Mouse (Mus musculus): ENCODE measurements around the gene Esrrg.

Gene Esrrg

DNA sequence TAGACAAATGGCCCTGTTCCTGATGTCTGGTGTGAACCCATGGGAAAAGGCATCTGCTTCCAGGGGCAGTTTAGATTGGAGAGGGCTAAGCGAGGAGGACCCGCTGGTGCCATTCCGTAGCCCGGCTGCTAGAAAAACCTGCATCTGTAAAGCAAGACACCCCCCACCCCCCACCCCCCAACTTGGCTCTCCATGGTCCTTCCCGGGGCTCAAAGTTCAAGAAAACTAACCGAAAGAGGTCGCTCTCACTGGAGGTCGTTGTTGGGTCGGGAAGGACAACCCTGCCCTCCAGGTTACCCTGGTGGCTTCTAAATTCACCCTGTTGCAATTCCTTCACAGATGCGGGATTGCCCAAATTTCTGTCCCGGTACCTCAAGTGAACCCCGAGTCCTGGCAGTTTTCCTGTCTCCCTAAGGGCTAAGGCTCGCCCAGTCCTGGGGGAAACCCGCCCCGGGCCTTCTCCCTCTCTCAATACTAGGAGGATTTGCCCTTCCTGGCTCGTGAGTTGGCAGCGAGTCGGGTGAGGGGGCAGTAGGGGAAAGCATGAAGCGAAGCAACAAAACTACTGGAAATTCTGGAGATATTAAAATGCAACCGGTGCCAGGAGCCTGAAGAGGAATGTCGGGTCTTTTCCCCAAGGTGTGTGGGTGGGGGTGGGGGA is at the start of gene Esrrg:
TSS of gene Esrrg (plus strand) at position 531 of the 661 bp plus-strand sequence.
- DNase-seq, result peak; percentile 13

DNA sequence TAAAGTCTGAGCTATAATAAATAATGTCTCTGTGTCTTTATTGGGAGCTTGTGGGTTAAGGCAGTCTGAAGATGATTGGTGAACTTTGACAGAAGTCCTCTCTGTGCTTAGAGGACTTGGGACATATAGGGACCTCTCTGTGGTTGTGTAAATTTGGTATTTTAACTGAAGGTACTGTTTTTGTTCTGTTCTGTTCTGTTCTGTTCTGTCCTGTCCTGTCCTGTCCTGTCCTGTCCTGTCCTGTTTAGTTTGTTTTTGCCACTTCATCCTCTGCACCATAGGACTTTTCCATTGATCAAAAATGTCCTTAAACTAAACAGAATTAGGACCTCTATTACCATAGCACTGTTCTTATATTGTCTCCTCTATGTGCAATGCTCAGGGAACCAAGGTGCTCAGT is 24.6 kb upstream of the Esrrg start:
- DNase-seq, result no peak

DNA sequence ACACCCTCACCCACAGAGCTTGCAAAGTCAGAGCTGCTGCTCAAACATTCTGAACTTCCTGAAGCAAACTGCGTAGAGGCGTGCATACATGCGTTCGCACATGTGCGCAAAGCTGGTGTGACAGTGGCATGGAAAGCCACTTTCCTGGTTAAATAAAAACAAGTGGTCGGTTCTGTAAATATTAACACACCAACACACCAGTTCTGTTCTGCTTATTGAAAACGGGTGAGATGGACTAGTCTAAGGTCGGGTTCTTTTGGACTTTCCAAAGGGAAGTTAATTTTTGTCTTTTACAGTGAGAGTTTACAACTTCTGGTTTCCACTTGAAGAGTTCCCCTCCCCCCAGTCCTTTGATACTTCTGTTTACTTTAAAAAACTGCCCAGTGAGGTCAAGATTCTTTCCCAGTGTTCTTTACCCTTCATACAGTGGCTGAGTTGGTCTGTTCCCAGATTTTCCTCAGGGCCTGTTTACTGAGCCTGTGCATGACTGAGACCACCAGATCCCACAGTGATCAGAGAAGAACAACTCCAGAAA is 22.0 kb upstream of the Esrrg start:
- DNase-seq, result no peak

DNA sequence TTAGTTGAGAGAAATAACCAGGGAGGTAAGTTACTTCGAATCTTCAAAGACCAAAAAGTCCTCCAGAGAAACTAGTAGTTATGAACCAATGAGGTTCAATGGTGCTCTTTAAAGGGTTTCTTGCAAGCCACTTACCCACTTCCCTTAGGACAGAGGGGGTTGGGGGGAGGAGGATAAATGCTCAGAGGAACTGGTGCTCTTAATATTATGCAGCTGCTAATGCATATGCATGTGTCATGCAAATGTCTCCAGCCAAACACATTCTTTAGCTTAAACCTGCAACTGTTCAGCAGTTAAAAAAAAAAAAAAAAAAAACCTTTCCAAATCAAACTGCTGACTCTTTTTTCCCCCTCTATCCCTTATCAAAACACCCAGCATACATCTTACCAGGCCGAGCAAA is 5.6 kb upstream of the Esrrg start:
- DNase-seq, result no peak

DNA sequence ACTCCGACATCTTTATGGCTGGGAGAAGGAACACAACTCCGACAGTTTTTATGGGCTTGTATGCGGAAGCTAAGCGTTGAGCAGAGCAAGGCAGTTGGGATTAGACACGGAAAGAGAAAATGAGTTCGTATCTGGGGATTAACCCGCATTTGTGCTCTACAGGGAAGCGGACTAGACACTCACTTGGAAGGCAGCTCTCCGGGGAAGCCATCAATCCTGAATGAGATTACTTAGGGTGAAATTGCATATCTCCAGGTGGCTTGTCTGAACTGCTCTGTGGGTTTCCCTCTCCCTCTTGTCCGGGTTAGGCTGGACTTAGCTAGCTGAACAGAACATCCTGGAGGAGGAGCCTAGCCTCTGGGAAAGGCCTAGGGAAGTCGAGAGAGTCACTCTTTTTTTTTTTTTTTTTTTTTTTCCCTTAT is 4.5 kb upstream of the Esrrg start:
- no peak for DNase-seq

DNA sequence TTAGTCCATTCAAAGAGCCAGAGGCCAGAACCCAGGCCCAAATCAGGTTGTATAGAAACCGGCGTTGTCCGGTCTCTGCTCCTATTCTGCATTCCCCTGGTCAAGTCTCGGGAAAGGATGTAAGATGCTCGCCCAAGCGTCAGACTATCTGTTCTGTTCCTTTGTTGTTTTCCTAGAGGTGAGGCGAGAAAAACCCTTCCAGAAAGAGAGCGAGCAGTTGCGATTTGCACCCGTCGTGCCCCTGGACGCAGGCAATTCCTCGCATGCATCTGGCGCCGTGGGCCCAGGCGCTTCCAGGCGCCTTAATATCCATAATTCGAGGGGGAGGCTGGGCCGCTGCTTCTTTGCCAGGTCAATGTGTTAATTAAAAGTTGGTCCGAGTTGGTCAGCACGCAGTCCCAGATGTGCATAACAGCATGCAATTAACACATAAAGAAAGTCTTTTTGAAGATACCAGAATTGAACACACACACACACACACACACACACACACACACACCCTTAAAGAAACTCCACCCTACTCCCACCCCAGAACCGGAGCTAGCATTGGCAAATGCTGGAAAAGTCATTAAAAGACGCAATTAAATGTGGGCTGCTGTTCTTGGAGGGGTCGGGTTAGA is 3.8 kb upstream of the Esrrg start:
- DNase-seq, result no peak

DNA sequence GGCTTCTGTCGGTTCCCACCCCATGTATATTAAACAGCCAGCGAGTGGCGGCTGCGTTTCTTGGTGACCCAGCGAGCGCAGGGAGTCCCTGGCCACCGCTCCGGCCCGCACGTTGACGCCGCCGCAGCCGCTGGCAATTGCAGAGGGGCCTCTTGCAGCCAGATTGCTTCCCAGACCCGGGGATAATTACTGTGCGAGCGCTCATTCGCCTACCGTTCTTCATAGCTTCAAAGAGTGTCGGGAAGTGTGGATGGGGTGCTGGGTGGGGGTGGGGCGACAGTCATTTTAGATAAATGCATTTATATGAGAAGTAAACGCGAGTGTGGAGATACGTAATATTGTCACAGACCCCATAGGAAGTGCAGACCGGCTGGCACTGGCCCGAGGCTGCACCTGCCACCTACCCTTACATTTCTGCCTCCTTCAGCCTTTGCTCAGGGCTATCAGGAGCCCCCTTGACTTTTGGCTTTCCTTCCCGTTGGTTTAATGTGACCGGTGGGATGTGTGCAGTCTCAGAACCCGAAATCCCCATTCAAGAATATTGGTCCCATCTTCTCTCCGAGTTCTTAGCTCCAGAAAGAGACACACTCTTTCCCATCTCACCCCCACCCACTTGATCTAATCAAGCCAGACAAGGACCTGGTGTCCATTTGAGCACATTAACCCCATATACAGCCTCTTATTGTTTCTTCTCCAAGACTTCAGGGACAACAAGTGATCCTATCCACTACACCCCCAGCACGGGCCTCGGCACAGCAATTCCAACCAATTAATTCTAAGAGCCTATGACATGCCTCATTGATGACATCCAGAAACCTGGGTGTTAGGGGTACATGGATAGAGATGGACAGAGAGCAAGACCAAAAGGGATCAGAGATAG is 3.0 kb upstream of the Esrrg start:
- no peak for DNase-seq

DNA sequence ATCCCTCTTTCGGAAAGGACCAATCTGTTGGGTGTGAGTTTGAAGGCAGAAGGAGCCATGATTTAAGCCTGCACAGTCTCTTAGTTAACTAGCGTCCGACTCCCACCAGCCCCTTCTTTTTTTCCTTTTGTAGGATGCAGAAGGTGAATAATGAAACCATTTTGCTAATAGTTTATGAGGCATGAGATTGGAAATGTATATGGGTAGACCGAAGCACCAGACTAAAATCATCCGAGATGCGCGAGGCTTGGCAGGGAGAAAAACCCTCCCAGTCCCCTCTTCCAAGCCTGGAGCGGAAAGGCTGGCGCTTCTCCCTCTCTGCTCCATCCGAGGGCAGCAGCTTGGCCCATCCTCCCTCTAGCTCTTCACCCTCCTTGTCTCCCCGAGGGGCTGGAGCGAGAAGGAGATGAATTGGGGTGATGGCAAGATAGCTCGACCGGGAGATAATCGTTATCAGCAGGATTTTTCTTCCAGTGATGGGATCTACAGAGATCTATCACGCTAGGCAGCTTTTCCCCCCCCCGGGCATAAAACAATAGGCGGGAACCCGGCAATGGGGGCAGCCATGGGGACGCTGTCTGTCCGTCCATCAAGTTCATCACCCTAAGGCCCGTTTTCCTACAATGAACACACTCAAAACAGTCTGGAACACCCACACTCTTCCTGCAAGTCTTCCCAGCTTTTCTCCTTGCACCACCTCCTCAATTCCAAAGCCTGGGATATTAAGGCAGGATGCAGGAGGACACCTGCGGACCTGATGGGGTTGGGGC is 2.1 kb upstream of the Esrrg start:
- no peak for DNase-seq

DNA sequence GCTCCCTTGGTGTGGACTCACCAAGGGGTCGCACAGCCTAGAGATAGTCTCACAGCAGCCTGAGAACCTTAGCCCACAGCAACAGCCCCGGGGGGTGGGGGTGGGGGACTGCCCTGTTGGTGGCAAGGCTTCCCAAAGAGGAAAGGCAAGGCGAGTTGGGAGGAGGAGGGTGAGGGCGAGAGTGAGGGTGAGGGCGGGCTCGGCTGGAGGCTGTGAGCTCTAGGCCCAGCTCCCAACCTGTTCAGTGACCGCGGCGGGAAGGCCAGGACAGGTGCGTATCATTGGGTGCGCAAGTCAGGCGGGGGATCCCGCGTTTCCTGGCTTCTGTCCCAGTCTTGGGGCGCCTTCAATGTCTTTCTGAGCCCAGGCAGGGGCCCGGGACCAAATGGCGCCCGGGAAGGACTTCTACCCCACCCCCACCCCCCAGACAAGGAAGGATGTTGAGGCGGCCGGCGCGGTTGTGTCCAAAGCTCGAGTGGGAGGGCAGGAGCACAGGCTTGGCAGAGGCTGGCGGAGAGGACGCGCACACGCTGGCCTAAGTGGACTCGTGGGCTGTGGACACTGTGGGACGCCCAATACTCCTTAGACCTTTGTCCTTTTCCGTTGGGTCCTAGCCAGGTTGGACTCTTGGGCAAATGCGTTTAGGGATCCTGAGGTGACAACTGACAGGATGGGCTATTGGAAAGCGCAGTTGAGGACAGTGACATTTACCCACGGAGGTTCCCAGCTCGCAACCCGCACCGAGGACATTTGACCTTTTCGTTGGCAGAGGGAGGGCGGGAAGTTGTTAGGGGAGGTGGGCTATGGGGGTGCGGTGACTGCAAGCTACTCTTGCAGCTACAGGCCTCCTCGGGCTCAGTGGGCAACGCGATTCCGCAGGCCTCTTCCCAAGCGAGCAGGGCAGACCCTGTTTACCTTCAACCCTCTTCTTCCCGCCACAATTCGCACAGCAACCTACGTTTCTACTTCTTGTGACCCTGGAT is 1.2 kb upstream of the Esrrg start:
- DNase-seq, result no peak

DNA sequence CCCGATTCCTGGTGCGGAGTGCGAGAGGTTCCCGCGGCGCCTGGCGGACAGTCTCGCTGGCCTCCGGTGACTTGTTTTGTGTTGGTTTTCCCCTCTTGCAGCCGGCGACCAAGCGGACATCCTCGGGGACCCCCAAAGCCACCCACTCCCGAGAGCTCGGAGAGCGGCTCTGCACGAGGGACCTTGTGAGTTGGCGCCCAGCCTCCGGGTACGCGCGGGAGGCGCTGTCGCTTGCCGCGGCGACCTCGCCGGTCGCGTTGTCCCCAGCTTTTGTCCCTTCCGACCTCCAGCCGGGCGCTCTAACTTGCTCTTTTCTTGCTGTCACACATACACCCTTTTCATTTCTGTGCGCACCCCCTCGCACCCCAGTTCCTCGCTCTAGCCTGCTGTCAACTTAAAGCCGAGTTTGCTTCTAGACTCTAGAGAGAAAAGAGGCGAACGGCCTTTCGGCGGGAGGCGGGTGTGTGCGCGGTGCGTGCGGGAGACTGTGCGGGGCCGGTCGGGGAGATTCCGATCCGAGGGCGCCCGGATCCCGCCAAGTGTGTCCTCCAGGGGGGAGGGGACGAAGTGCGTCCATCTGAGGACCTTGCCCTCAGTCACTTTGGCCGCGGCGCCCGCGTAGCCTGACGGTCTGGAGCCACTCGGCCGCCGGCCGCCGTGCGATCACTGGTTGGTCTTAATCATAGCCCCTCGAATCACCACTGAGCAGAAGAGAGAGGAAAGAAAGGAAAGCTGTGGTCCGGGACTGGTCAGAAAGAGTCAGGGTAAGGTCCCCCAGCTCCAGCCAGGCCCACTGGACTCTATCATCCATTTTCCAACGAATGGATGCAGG is 646 bp downstream of the Esrrg start:
- peak; percentile 14 for DNase-seq

DNA sequence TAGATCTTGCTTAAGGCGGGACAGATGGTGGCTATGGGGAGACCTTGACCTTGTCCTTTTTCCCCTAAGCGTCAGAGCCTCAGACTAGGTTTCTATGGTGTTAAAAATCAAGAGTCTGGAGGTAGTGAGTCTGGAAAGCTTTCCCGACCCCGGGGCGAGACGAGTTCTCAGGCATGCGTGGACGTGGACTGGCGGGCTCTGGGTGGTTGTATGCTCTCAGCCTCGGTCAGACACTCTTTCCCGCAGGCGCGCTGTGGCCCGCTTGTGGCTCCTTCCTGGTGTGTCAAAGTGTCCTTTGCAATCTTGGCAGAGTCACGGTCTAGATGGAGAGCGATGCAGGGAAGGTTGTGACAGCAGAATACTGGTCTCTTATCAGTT is 1.3 kb downstream of the Esrrg start:
- no peak for DNase-seq

DNA sequence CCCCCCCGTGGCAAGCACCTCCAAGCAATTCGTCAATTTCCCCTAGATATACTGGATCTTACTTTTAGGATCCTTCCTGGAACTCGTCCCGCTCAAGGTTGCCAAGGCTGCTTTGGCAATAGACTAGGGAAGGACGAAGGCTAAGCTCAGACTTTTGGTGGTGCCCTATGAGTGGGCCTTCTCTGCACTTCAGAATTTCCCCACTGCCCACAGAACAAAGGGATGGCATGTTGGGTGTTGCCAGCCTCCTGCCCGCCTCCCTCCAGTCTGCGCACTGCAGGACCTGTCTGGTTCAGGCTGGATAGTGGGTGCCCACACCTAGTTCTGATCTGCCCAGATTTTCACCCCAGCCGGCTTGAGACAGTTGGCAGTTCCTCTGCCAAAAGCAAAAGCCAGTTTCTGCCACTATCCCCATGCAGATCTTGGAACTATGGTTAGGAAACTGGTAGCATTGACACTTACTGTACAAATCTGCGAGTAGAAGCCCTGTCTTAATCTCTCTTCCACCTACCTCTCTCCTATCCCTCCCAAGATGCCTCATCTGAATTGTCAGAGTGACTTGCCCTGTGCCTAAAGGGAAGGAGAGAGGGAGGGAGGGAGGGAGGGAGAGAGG is 1.9 kb downstream of the Esrrg start:
- no peak for DNase-seq

DNA sequence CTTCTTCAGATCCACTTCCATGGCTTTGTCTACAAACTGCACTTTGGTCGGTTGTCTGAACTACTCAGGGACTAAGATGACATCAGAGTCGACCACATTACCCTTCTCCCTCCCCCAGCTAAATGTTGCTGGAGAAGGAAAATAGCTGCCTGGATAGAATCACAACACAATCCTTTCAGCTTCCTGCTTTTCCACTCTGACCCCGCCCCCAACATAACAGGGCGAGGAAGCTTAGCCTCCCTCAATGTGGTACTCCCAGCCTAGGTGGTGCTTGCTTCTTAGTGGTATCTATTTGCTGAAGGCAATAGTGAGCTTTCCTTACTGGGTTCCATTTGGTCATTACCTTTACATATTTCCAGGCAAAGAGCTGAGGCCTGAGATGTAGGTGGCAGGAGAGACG is 3.3 kb downstream of the Esrrg start:
- no peak for DNase-seq

DNA sequence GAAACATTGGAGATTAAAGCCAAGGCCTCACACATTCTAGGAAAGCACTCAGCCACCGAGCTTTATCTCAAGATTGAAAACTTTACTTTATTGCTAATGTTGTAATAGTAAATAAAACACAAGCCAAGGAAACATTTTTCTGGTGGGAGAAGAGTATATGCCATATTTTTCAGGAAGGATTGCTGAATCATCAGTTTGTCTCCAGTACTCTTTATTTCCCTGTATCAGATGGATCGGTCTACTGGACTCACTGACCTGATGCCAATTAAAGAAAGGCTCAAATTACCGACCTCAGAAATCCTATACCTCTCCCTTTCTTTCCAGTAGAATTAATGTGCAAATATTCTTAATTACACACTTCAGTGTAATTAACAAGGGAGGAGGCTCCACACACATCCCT is 4.7 kb downstream of the Esrrg start:
- DNase-seq, result no peak

DNA sequence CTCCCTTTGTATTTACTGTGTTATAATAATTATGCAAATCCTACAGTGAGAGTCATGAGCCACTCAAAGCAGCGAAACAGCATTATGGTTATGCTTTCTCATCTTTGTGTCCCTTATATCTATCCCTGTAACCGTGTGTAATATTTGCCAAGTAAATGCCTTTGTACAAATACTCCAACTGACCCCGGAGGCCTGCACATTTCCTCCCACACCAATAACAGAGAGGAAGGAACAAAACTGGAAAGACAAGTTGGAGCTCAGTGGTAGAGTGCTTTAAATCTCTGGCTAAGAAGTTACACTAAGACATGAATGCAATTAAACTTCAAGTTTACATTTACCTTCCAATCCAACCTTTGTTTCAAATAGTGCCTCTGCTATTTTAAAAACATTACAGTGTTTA is 15.4 kb downstream of the Esrrg start:
- no peak for DNase-seq

DNA sequence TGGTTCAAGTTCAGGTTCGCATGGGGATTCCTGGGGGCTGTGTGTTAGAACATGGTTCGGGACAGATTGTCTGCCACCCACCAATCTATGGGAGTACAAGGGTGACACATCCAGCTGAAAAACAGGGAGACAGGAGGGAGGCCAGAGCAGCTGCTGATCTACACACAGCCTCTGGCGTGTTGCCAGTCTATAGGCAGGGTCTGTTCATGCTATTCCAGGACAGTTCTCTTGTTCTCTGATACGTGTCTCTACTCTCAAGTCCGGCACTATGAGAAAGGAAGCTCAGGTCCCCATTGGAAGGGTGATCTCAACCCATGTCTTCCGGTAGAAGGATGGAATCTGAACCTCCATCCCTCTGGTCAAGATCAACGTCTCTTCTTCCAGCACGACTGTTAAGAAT is 21.8 kb downstream of the Esrrg start:
- DNase-seq, result no peak

DNA sequence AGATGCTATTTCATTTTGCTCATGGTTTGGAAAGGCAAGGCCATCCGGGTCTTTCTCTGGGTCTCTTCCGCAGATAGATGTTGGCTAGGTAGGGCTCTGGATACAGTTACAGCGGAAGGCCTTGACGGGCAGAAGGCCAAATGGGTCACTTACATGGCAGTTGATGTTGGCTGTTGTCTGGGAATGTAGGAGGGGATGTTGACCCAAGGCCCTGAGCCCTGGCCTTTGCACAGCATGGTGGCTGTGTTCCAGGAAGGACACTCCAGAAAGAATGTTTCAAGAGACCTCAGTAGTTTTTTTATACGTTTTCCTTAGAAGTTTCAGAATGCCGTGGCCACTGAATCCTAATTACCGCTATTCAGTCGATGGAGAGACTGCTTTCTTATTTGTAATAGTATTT is 22.9 kb downstream of the Esrrg start:
- no peak for DNase-seq

DNA sequence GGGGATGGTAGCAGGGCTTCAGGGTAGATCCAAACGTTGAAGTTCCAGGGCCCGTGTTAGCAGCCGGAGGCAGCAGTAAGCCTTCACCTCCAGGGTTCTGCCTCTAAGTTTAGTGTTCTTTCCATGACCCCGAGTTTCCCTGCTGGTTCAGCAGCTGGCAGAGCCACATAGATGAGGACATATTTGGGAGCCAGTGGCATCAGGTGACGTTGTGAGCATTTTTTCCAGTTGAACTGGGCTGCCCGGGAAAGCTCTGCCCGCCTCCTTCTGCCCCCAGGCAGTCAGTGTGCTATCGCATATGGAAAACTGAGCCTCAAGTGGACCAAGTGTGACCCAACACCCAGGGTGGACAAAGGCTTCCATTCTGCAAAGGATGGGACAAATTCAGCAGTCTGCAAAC is 36.7 kb downstream of the Esrrg start:
- no peak for DNase-seq

DNA sequence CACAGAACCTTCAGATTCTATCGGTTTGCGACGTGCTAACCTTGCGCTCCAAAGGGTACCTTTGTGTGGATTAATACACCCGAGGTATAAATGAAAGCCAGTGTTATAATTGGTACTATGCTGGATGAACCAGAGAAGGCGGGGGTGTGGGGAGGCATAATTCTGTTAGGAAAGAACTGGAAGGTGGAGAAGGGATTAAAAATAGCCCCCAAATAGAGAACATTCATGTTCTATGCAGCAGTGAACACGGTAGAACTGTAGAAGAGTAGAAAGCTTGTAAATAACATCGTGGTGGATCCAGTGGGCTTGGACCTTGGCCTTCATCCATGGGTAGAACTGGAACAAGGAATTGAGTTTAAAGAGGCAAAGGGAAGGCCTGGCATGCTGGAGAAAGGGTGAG is 40.0 kb downstream of the Esrrg start:
- no peak for DNase-seq

DNA sequence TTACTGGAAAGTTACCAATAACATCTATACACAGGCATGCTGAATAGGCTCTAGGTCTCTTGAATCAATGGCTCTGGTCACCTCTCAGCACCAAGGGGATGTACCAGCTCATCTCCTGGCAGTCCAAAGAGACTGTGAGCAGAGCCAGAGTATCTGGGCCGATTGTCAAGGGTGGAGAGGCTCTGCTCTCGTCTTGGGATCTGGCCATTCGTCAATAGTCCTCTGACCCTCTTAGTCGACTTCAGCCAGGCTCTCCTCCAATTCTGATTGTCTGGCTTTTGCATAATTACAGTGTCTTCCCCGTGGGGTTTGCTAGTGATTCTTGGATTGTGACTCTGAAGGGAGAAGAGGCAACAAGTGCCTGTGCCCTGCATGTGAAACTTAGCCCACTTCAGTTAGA is 41.3 kb downstream of the Esrrg start:
- DNase-seq, result no peak

All from lung, postnatal 10 days (tissue).